Mouse (Mus musculus): ENCODE measurements at regions not wholly inside any gene's neighbourhood (a gene's known extent, or its start where the extent isn't known, plus 50 kb on each side); places are given as distances from the start of the nearest gene placed in this dataset.
A peak's percentile ranks its signal among the peaks of the same experiment; 100 is the strongest.

- no peak for DNase-seq (ENCODE audit: low spot score in 2 of 2)
Measured at GRCm38 (mm10) chr2:3940786-3941185, 76.7 kb upstream of the Frmd4a start.

GRCm38 (mm10) chr2:3941496-3941895 is 76.0 kb upstream of the Frmd4a start:
- DNase-seq (ENCODE audit: low spot score in 2 of 2): no peak

GRCm38 (mm10) chr2:3947432-3947831 is 70.1 kb upstream of the Frmd4a start:
- no peak for DNase-seq (ENCODE audit: low spot score in 2 of 2)

GRCm38 (mm10) chr2:3948331-3948730 is 69.2 kb upstream of the Frmd4a start:
- DNase-seq (ENCODE audit: low spot score in 2 of 2): no peak

GRCm38 (mm10) chr2:3957491-3957890 is 60.0 kb upstream of the Frmd4a start:
- DNase-seq (ENCODE audit: low spot score in 2 of 2): no peak

GRCm38 (mm10) chr2:3958065-3958641 is 59.4 kb upstream of the Frmd4a start:
- peak; percentile 71 to 80 for DNase-seq (ENCODE audit: low spot score in 2 of 2)

- no peak for DNase-seq (ENCODE audit: low spot score in 2 of 2)
Measured at GRCm38 (mm10) chr2:3958711-3959110, 58.8 kb upstream of the Frmd4a start.

- no peak for DNase-seq (ENCODE audit: low spot score in 2 of 2)
Measured at GRCm38 (mm10) chr2:3959181-3959580, 58.3 kb upstream of the Frmd4a start.

GRCm38 (mm10) chr2:3960213-3960612 is 57.3 kb upstream of the Frmd4a start:
- DNase-seq (ENCODE audit: low spot score in 2 of 2): peak in 1 of 2 experiments; percentile 7

GRCm38 (mm10) chr2:3964351-3964750 is 53.2 kb upstream of the Frmd4a start:
- no peak for DNase-seq (ENCODE audit: low spot score in 2 of 2)

Measured in right cerebral cortex, postnatal 36 days (tissue).